Mouse (Mus musculus): ENCODE data around the gene Slc22a20. TPM values are rescaled to one million over a fixed set of nuclear protein-coding genes. Genes with fewer than 3 reads are reported as not detected.

The Slc22a20 gene
- total RNA-seq, 2 experiments from 2014 or later = not detected

- peak; percentile 74 to 92 for DNase-seq
Measured at GRCm38 (mm10) chr19:5952071-5952691, 33.8 kb downstream of the Slc22a20 start.

GRCm38 (mm10) chr19:5951631-5952030, 34.3 kb downstream of the Slc22a20 start:
- no peak for DNase-seq

DNA sequence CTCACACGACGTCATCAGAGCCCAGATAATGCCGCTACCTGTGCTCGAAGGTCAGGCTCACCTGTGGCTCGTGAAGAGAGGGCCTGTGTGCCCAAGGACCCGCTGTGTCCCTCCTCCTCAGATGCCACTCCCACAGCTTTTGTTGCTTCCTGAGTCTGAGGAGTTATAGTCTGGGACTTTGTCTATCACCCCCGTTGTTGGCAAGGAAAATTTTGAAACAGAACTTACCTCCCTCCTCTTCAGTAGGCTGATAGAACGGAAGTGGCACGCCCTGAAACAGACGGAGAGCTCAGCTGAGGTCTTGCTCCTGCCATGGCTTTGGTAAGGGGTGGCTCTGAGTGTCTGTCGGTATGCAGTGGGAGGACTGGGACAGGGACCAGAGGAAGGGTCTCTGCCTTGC, 35.7 kb downstream of the Slc22a20 start:
- DNase-seq = no peak

DNA sequence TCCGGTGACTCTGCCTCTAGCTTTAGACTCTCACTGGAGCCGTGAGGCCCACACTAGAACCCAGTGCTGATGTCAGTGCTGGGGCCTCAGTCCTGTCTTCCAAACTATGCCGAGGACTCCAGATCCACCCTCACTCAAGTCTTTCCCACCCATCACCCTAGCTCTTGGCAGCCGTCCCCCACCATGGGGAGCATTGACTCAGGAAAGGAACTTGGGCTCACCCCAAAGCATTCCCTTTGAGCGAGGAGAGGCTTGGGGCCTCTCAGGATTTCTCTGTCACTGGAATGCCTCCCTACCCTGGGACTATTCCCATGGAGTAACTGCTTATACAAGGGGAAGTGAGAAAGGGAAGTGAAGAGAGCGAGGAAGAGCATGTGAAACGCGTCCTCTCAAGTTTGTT, 40.1 kb downstream of the Slc22a20 start:
- DNase-seq = peak; percentile 73 to 78

DNA sequence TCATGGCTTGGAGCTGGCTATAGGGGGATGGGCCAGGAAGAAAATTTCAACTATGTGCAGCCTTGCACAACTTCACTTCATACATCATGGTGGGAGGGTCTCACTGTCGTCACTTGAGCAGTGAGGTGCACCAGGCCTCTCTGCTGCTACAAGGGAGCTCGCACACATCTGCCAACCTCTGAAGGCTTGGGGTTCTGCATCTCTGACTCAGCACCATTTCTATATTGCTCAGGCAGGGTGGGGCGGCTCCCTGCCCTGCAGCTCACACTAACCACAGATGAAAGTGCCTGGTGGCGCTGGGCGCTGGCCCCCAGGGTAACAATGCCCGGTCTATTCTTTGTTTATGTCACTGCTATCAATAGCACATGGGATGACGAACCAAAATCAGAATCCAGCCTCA, 40.9 kb downstream of the Slc22a20 start:
- DNase-seq = peak; percentile 60 to 69

- no peak for DNase-seq
Measured at GRCm38 (mm10) chr19:5944145-5944544, 41.8 kb downstream of the Slc22a20 start.

DNA sequence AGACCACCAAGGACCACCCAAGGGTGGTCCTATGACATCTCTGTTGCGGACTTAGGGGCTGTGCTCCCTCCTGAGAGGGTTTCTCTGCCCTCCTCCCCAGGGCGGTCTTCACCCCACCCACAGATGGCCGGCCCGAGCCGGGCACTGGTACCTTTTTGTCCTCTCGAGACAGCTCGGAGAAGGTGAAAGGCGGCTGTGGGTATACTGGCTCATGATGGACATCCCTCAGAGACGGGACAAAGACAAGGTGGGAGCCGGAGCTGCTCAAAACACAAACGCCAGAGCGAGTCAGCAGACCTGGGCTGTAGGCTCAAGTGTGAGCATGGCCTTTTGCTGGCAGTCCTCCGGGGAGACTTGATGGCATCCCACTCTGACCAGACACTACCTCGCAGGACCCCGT, 42.5 kb downstream of the Slc22a20 start:
- no peak for DNase-seq

GRCm38 (mm10) chr19:5942581-5942980, 43.4 kb downstream of the Slc22a20 start:
- no peak for DNase-seq

DNA sequence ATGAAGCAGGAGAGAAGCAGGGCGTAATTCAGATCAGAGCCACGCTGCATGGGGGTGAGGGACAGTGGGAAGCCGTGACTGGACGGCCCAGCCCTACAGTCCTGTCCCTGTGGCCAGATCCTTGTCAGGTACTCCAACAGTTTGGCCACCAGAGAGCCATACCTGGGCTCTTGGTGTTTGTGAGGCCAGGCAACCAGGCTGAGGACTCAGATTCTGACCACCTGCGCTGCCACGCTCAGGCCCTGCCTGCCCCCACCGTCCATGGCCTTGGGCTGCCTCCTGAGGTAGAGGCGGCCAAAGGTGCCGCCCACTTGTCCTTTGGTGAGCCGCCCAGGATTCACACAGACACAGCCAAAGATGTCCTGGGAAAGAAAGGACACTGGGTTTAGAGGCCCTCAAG, 45.3 kb downstream of the Slc22a20 start:
- peak in 1 of 2 experiments; percentile 29 for DNase-seq

- DNase-seq = peak; percentile 80 to 93
Measured at GRCm38 (mm10) chr19:5940173-5940572, 45.8 kb downstream of the Slc22a20 start.

DNA sequence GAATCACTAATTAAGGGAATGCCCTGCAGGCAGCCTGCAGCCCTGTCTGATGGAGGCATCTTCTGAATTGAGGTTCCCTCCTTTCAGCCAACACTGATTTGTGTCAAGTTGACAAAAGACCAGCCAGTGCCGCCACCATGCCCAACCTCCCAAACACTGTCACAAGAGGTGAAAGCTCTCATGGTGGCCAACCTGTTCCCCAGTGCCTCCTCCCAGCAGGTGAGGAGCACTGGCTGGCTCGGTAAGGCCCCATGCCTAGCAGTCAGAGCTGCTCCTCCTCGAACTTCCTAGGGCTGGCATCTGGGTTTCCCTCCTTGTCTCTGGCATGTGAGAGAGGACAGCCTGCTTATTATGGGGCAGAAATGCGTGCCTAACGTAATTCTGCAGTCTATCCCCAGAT, 46.2 kb downstream of the Slc22a20 start:
- DNase-seq = no peak

GRCm38 (mm10) chr19:5938516-5938915, 47.4 kb downstream of the Slc22a20 start:
- no peak for DNase-seq

DNA sequence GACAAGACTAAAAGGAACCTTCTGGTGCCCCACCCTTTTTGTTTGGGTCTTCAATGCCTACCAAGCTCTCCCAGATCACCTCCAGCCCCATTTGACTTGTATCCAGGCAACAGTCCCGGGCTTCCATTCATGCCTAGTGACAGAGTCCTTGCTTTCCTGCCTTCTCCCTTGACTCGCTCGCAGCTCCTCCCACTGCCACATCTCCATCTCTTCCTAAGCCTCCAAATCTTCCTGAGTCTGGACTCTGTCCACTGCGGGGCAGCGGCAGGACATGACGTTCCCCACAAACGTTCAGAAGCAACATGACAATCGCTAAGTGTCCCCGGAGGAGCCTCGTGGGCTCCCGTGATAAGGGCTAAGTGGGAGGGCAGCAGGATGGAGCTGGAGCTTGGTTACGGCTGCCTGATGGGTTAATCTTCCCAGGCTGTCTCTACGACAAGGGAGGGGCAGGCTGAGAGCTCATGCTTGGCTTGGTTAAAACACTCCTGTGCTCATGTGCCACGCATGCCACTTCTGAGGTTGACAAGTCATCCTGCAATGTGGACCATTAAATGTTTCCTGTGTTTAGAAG, 48.0 kb downstream of the Slc22a20 start:
- DNase-seq = peak; percentile 35 to 40

GRCm38 (mm10) chr19:5937095-5937835, 48.7 kb downstream of the Slc22a20 start:
- DNase-seq = peak in 1 of 2 experiments; percentile 54

GRCm38 (mm10) chr19:5935691-5936090, 50.3 kb downstream of the Slc22a20 start:
- peak; percentile 61 to 76 for DNase-seq

DNA sequence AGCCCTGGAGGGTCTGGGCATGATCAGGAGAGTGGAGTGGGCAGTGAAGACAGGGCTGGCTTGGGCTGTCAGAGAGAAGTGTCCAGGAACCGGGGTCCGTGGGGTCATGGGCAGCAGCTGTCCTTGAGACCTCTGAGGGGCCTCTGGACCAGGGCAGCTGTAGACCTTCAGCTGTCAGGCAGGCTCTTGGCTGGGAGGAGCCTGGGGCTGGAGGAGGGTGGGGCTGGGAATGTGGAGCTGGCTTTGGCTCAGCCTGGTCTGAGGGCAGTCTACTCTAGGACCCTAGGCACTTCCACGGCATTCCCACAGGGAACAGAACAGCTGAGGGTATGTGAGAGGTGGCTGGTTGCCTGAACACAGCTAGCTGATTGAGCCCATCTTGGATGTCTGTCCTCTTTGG, 50.7 kb downstream of the Slc22a20 start:
- DNase-seq = peak; percentile 76 to 81

GRCm38 (mm10) chr19:5929634-5930596, 56.0 kb downstream of the Slc22a20 start:
- peak; percentile 81 to 83 for DNase-seq

DNA sequence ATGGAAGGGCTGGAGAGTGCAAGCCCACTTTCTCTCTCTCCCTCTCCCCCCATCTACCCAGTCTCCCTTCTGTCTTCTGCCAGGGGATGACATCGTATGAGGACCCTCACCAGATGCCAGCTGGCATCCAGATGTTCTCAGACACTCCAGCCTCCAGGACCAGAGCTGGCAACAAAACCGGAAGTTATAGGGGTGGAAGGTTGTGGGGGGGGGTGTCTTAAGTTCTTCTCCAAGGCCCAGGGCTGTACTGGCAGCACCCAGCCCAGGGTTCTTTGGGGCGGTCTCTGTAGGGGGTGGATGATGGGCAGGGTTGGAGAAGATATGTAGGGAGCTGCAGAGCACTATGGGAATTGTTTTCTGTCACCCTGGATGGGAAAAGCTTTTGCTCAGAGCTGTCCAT, 57.4 kb downstream of the Slc22a20 start:
- DNase-seq = no peak

- no peak for DNase-seq
Measured at GRCm38 (mm10) chr19:5928104-5928503, 57.8 kb downstream of the Slc22a20 start.

DNA sequence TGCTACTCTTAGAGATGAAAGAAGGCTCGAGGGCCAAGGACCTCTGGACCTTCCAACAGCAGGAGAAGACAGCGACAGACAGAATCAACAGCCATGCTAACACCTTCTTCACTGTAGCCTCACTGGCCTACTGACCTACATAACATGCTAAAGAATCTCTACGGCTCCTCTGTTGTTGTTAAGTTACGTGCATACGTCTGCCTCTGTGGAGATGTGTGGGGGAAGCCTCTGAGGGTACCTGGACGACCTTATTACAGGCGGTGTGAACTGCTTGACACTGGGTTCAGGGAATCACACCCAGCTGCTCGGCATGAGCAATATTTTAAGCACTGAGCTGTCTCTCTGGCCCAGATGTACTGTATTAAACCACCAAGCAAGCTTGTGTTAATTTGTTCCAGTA, 58.4 kb downstream of the Slc22a20 start:
- no peak for DNase-seq

- DNase-seq = no peak
Measured at GRCm38 (mm10) chr19:5927026-5927425, 58.9 kb downstream of the Slc22a20 start.

- no peak for DNase-seq
Measured at GRCm38 (mm10) chr19:5925311-5925855, 60.6 kb downstream of the Slc22a20 start.

Data from heart, adult 18-20 months (tissue).